Mouse (Mus musculus) neural tube, embryonic 11.5 days (tissue): Measurements from ENCODE around the gene Drg2. TPM values are rescaled to one million over a fixed set of nuclear protein-coding genes. Genes with fewer than 3 reads are reported as not detected.

Experiments used
- ATAC-seq: fragments of 200-750 bp; cut with Nextera tagmentation; 2 replicates; pipeline ENCODE4 v1.8.0; 2017; ENCODE audit warnings: moderate number of reproducible peaks, mild to moderate bottlenecking, moderate TSS enrichment, moderate library complexity; ENCODE audit not compliant: insufficient read depth, low FRiP score, low TSS enrichment
- DNase-seq: peaks from one replicate; pipeline ENCODE4 v3.0.0-alpha.2; 2015; ENCODE audit warnings: low spot score
- H3K27ac ChIP-seq: fragments of 300-500 bp; sonication (generic); 2 replicates; pipeline ENCODE4 v1.5.1; 2014; ENCODE audit warnings: low read depth, mild to moderate bottlenecking, low read length
- H3K27me3 ChIP-seq: fragments of 300-500 bp; sonication (generic); 2 replicates; pipeline ENCODE4 v1.6.1; 2014; ENCODE audit warnings: mild to moderate bottlenecking, low read length, mixed read lengths; ENCODE audit not compliant: control insufficient read depth, insufficient read depth
- H3K36me3 ChIP-seq: fragments of 300-500 bp; sonication (generic); 2 replicates; pipeline ENCODE4 v1.6.1; 2014; ENCODE audit warnings: mild to moderate bottlenecking, low read length, moderate library complexity, mixed read lengths; ENCODE audit not compliant: control insufficient read depth, insufficient read depth
- H3K4me1 ChIP-seq: fragments of 300-500 bp; sonication (generic); 2 replicates; pipeline ENCODE4 v1.6.1; 2014; ENCODE audit warnings: low read length, mixed read lengths; ENCODE audit not compliant: control insufficient read depth, insufficient read depth
- H3K4me2 ChIP-seq: fragments of 300-500 bp; sonication (generic); 2 replicates; pipeline ENCODE4 v1.6.1; 2014; ENCODE audit warnings: low read depth, mild to moderate bottlenecking, moderate library complexity
- H3K4me3 ChIP-seq: fragments of 300-500 bp; sonication (generic); 2 replicates; pipeline ENCODE4 v1.5.1; 2014; ENCODE audit warnings: low read depth, low read length
- H3K9ac ChIP-seq: fragments of 300-500 bp; sonication (generic); 2 replicates; pipeline ENCODE4 v1.6.1; 2014; ENCODE audit warnings: mild to moderate bottlenecking, low read length
- H3K9me3 ChIP-seq: fragments of 300-500 bp; sonication (generic); 2 replicates; pipeline ENCODE4 v1.6.1; 2016; ENCODE audit warnings: low read length; ENCODE audit not compliant: control insufficient read depth
- WGBS: fragments of 180-500 bp; shearing (Covaris S2); extraction: QIAGEN DNeasy Blood & Tissue Kit; methylation state at CpG from one replicate; pipeline ENCODE4 v1.1.7; 2014; 5-methylcytosine and 5-hydroxymethylcytosine counted together
- polyA plus RNA-seq: library from polyadenylated mRNA; unstranded; fragments of >200 nt; fragmentation: Nextera tagmentation; extraction: Ambion mirVana; gene quantifications from 2 replicates; pipeline ENCODE4 v1.2.1, GENCODE M21; 2014

The Drg2 gene
- polyA plus RNA-seq, 1 experiment from 2014 or later = 126 TPM

DNA sequence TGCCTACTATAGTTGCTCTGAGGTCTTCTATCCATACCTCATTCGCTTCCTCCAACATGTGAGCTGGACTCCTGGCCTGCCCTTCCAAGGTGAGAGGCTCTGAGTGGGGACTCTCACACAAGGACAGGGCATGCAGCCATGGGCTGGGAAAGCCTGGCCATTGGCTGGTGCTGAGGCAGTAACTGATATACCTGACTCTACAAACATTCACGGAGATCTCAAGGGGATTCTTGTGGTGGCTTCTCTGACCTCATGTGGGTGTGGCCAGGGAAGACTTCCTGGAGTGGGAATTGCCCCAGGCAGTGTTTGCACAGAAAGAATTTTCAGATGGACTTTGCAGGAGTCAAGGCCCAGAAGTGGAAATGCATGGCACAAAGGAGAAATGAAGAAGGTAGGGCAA, 60.5 kb downstream of the Drg2 start:
- Histone ChIP-seq H3K27ac (no peak overlapping the region), H3K4me1 (no peaks in the 10 kb centered on the region), H3K36me3 (no peaks in the 10 kb centered on the region), H3K27me3 (peaks cover 6% of the 10 kb centered on the region), H3K9ac (no peak overlapping the region), H3K9me3 (no peaks in the 10 kb centered on the region), H3K4me3 (no peak overlapping the region), H3K4me2 (no peak overlapping the region)
- ATAC-seq (no peak), DNase-seq (no peak)
- WGBS = 74% methylated on average over 2 of the region's 2 CpGs

DNA sequence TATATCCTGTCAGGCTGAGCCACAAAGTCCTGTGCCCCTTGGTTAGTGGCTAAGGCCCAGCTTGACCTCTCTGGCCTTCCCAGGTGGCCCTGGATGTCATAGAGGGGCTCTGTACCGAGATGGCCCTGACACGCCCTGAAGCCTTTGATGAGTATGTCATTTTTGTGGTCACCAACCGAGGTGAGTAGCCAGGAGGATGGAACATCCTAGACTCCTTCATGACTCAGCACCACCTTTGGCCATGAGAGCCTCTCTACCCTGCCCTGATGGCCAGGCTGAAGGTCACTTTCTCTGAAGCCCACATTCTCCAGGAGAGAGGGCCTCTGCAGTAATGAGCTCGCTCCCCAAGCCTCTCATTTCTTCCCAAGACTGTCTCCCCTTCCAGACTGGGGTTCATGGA, 63.9 kb downstream of the Drg2 start:
- Histone ChIP-seq H3K4me1 (no peaks in the 10 kb centered on the region), H3K9ac (no peak overlapping the region), H3K36me3 (no peaks in the 10 kb centered on the region), H3K9me3 (no peaks in the 10 kb centered on the region), H3K4me2 (no peak overlapping the region), H3K27ac (no peak overlapping the region), H3K27me3 (no peaks in the 10 kb centered on the region), H3K4me3 (no peak overlapping the region)
- 75% methylated on average over 4 of the region's 4 CpGs for WGBS
- no peak for ATAC-seq
- DNase-seq = no peak

Other genes with a start within 250 kb of the Drg2 start
- gene Srebf1, start 232.0 kb upstream of the Drg2 start, polyA plus RNA-seq = 53.3 and 54.7 TPM in 2 replicates
- 19.1 and 21.2 TPM in 2 replicates for gene Tom1l2, start 101.7 kb upstream of the Drg2 start, polyA plus RNA-seq
- gene Drc3, start 101.3 kb upstream of the Drg2 start, polyA plus RNA-seq = 0.69 and 1.4 TPM in 2 replicates
- 27.8 and 29.9 TPM in 2 replicates for gene Gid4, start 37.4 kb upstream of the Drg2 start, polyA plus RNA-seq
- 44.4 and 47.3 TPM in 2 replicates for gene Atpaf2, start 36.1 kb upstream of the Drg2 start, polyA plus RNA-seq
- 0.09 and 0.27 TPM in 2 replicates for gene Myo15, start 14.7 kb downstream of the Drg2 start, polyA plus RNA-seq
- 29.7 and 31.5 TPM in 2 replicates for gene Alkbh5, start 81.8 kb downstream of the Drg2 start, polyA plus RNA-seq
- 98.5 and 111 TPM in 2 replicates for gene Llgl1, start 245.1 kb downstream of the Drg2 start, polyA plus RNA-seq